Mouse (Mus musculus): ENCODE measurements around the gene Egfr.

The Egfr gene

DNA sequence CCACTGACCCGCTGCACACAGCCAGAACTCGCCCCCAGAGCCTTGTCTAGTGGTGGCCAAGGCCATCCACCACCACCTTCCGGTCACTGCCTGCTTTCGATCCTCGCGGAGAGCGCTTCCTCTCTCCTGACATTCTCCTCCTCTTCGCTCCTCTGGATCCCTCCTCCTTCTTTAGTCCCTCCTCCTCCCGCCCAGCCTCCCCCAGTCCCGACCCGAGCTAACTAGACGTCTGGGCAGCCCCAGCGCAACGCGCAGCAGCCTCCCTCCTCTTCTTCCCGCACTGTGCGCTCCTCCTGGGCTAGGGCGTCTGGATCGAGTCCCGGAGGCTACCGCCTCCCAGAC is at the start of gene Egfr:
Gene Egfr, plus strand, starts transcription at position 197 of the 342 bp plus-strand sequence.
- no peak for DNase-seq (ENCODE audit: low spot score)

DNA sequence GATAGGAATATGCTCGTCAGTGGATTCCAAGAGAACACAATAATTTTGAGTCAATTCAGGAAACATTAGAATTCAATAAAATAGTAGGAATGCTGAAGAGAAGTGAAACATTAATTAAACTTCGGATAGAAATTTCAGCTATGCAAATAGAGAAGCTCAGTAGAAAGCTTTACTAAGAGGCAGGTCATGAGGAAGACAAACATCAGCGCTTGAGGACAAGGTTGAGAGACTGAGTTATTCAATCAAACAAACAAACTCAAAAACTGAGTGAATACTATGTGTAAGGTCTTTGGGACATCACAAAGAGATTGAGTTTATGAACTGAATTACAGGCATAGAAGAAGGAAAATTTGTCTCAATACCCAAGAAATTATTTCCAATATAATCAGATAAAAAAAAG is 48.8 kb upstream of the Egfr start:
- no peak for DNase-seq (ENCODE audit: low spot score)

DNA sequence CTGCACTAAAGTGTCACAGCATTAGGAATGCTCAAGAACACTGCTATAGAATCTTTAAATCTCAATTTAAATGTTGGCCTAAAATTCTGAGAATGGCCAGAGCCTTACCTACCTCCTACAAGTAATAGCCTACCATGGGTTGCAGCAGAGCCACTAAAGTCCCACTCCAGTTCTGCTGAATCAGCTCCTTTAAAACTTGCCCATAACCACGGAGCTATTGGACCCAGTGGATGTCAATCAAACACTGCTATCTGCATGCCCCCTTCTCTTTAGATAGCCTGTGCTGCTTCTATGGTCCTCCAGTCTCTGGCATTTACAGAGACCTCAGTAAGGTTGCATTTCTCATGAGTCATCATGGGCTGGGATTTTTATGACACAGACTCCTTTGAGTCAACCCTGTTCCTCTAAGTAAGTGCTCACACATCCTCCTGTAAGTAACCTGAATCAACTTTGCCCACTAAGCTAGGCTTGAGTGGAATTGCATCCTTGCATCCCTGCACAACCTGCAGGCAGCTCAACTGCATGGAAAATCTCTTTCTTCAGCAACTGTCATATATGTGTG is 16.8 kb upstream of the Egfr start:
- no peak for DNase-seq (ENCODE audit: low spot score)

DNA sequence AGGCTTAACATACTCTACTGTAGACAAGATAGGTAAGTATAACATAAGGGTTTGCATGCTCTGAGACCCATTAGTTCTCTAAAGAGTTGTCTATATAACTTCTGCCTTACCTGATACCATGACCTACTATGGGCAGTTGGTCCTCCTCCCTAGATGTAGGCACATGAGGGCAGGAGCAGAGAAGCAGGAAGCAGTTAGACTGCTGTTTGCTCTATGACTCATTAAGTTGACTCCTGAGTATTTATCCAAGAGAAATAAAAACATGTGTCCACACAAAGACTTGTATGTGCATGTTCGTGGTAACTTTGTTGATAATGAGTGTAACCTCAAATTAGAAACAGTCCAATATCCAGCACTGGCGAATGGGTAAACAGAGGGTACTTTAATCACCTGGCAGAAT is 14.7 kb upstream of the Egfr start:
- DNase-seq (ENCODE audit: low spot score): no peak

DNA sequence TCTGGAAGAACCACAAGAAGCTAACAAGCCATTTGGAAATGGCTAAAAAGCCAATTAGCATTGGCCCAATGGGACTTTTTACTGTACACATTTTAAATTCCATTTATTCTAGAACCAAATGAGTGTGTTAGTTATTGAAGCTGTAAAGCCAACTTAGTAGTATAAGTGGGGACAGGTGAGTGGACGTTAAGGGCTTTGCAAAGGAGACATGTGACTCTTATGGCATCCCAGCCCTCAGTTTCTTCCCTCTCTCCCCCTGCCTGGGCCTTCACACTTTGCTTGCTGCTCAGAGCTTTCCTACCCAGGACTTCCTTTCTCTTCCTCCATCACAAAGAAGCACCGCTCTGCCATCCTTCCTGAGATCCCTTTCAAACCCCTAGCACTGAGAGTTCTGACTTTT is 13.3 kb upstream of the Egfr start:
- no peak for DNase-seq (ENCODE audit: low spot score)

DNA sequence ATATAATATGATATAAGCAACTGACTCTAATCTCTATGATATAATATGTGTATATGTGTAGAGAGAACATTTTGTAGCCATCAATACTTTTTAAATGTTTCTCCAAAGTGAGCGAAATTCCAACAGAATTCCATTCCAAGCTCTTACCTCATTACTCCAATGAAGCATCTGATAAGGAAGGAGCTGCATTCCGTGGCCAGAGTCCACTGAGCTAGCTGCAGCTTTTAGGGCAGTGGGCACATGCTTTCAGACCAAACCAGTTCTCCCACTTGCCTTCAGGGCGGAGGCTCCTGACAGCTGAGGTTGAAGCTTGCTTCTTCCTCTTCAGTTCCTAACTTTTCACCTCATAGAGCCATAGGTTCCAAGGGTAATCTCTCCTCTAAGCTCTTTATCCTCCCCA is 12.8 kb upstream of the Egfr start:
- DNase-seq (ENCODE audit: low spot score): no peak

DNA sequence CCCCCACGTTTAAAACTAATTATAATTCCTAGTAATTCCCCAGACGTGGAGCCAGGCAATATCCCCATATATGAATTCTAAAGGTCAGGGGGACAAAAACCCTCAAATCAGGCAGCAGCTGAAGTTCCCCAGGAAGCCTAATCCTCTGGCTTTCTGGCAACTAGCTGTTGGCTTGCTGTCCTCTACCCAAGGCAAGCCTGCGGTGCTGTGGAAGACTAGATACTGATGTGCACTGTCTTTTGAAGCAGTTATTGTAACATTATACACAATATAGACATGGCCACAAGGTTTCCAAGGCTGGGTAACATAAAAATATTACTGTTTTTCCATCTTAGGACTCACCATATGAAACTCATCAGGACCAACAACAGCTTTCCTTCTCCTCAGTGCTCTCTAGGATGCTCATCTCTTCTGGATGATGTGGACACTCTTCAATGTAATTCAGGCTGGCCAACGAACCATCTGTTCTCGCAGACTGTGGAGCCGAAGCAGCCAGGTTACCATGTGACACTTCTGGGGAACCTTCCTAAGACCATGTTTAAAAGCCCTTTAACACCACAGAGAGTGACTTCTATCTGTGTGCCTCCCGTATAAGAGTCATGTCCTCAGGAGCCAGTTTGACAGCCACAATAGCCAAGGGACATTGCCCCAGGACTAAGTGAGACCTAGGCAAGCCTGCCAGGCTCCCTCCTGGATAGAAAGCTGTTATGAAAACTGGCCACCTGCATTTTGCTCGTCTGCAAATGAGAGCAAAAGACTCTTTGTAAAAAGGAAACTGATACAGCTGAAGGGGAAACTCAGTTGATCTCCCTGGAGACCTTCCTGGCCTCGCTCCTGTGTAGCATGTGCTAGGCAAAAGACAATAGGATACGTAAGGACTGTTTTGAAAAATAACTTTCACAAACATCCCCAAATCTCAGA is 11.1 kb upstream of the Egfr start:
- no peak for DNase-seq (ENCODE audit: low spot score)

DNA sequence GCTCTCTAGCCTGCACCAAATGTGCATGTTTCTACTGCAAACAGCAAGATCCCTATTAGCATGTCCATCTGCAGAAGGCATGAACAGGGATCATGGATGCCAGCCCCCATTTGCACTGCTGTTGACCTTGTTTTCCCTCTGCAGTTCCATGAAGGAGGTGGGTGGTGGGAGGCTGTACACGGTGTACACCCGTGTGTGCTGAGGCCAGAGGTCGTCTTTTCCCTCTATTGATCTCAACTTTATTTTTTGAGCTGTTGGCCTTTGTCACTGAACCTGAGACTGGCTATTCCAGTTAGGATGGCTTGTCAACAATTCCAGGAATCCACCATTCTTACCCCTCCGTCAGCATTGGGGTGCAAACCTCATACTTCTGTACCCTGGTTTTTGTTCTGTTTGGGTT is 9.8 kb upstream of the Egfr start:
- DNase-seq (ENCODE audit: low spot score): no peak

DNA sequence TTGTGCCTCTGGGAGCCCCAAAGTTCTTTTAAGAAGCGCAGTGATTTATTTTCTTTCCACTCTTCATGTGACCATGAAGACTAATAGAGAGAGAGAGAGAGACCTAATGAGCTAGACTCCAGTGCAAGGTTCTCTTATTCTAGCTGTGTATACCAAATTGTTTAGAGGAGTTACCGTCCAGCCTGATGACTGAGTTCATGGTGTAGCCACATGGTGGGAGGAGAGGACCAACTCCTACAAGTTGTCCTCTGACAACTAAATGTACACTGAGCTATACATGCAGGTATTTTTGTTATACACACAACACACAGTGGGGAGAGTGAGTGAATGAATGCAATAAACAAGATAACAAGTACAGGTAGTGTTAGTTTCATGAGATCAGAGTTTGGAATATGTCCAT is 9.2 kb upstream of the Egfr start:
- no peak for DNase-seq (ENCODE audit: low spot score)

DNA sequence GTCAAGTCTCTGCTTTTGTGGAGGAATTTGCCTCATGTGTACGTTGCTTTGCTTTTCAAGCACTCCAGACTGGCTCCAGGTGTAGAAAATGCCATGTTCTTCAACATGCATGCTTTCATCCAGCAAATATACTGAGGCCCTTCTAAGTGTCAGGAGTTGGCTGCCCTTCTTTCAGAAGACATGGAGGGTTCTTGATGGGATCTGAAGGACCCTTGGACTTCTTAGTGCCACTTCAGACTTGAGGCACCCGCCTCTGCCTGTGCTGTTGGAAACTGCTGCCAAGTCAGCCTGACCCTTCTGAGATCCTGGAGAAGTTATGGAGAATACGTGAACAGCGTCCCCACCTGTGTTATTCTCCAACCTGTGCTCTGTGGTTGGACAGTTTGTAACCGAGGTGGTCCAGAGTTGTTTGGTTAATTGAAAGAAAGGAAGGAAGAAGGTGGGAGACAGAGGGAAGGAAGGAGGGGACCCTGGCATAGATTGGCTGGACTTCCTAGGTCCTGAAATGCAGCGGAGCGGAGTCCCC is 483 bp upstream of the Egfr start:
- DNase-seq (ENCODE audit: low spot score): no peak

DNA sequence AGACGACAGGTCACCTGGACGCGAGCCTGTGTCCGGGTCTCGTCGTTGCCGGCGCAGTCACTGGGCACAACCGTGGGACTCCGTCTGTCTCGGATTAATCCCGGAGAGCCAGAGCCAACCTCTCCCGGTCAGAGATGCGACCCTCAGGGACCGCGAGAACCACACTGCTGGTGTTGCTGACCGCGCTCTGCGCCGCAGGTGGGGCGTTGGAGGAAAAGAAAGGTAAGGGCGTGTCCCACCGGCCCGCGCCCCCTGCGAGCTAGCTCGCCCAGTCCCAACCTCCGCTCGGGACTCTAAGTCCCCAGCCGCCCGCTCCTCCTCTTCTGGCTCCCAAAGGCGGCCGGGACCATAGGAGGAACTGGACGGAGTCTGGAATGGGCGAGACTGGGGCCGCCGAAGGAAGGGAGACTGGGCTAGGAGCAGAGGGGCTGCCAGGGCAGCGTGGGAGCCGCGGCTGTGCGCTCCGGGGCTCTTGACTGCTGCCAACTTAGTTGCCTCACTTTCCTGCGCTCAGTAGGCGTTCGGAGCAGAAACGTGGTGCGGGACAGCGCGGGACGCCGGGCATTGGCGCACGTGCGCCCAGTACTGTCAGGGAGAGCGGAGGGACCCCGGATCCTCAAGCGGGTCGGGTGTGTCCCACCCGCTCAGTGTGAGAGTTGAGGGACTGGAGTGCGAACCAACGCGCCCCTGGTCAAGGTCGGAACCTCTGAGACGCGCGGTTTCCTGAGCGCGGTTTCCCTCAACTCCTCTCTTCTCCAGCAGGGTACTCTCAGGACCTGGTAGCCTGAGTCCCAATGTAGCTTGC is 548 bp downstream of the Egfr start:
- no peak for DNase-seq (ENCODE audit: low spot score)

DNA sequence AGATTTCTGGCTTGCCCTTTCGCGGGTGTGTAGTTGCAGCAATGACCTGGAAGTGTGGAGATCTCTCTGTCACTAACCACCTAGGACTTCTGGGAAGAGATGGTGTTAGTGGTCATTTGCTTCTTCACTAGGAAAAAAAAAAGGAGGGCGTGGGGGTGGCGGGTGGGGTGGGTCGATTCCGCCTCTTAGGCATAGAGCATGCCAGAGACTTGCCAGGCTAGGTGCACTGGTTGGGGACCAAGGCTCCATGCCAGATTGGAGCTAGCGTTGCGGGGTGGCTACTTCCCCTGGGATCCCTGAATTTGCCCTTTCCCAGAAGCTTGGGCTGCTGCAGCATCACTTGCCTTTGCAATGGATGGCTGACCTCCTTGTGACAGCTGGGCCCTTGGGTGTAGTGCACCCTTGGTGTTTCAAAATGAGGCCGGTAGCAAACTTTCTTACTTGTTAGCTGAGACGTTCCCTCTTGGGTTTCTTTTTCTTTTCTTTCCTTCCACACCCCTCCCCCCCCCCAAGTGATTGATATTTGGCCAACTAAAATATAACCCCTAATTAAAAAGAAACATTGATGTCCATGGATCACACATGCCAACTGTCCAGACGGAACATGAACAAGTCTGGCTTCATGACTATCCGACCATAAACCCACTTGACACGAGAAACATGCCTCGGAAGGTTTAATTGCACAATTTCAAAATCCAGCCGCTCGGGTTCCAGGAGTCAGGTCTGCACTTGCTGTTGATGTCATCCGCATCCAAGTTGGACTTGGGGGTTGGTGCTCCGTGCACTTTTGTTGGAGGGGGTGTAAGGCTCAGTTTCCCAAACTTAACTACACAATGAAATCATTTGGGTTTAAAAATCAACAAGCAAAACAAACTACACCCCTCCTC is 1.4 kb downstream of the Egfr start:
- DNase-seq (ENCODE audit: low spot score): no peak

DNA sequence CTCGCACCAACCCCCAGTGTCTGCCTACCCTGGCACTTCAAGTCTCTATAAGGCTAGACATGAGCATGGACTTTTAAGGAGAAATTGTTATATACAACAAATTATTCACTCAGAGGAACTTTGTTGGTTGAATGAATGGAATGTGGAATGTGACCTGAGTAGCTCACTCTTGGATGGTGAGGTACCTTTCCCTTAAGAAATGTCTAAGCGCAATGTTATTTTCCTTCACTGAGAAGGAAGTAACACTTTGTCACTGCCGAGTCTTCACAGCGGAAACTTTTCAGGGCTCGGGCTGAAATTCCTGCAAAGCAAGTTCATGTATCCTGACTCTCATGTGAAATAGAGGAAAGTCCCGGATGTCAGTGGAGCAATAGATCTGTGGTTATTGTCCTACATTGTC is 7.9 kb downstream of the Egfr start:
- DNase-seq (ENCODE audit: low spot score): no peak

DNA sequence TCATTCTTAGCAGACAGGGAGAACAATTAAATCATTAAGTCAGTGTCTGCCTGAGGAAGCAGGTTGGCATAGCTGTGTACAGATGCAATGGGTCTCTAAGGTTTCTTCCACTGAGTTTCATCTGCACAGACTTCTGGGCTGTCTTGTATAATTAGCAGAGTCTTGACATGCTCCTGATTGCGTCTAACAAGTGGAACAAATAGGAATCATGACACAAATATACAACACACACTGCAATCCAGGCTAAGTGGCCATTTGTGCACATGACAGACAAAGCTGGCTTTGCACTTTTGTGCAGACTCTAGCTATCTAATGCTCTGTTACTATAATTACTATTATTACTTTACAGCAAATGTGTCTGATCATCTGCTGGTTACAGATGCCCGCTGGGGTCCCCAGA is 9.2 kb downstream of the Egfr start:
- no peak for DNase-seq (ENCODE audit: low spot score)

DNA sequence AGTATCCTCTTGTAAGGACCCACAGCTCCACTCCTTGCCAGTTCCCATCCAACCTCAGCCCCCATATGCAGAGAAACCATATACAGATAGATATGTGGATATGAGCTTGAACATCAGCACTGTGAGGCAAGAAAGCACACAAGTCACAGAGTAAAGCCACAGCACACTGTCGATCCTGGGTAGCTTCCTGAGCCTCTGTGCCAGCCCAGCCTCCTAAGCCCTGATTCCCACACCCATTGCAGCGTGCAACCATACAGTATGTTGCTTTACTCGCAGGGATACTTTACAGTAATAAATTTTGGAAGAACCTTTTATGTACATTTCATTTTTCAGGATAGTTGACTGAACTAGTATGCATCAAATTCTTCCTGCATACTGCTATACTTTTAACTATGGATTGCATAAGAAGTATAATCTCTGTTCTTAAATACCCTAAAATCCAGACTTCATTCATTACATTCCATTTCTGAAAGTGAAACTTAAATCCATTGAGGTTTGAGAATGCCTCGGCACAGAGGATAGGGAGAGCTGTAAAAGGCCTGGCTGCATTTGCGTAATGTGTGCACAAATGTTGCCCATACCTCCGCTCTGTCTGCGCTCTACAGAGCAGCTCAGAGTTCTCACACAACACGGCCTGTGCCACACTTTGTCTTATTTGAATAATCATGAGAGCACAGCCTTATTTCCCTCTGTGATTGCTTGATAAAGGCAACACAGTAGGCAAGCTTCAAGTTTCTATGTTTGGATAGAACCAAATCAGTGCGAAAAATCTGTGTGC is 14.2 kb downstream of the Egfr start:
- DNase-seq (ENCODE audit: low spot score): peak; percentile 47

DNA sequence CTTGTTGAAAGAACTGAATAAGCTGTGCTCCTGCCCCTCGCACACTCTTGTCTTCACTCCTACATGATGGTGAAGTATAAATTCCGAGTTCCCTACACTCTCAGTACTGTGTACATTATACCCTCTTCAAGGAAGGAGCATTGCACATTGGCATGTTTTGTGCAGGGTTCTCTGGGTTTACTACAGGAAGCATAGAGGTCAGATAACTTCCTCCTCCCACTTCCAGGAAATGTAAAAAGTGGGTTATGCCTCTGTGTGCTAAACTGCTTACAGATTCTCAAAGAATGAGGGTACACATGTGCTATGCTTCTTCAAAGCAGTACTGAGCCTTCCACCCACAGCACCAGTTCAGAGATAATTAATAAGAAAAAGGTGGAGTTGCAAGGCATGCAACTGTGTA is 16.0 kb downstream of the Egfr start:
- no peak for DNase-seq (ENCODE audit: low spot score)

DNA sequence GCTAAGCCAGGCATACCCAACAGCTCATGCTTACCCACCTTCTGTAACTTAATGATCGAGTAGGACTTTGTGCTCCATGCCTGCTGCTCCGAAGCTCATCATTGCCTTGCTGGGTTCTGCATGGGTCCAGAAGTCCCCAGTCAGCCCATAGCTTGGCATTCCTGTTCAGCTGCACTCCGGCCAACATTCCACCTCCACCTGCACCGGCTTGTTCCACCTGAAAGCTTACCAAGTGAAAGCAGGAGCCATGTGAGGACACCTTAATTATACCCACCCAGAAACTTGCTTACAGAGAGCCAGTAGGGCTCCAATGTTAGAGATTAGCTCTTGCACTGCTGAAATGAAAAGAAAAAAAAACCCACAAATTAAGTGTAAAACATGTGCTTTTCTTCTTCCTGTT is 17.3 kb downstream of the Egfr start:
- no peak for DNase-seq (ENCODE audit: low spot score)

DNA sequence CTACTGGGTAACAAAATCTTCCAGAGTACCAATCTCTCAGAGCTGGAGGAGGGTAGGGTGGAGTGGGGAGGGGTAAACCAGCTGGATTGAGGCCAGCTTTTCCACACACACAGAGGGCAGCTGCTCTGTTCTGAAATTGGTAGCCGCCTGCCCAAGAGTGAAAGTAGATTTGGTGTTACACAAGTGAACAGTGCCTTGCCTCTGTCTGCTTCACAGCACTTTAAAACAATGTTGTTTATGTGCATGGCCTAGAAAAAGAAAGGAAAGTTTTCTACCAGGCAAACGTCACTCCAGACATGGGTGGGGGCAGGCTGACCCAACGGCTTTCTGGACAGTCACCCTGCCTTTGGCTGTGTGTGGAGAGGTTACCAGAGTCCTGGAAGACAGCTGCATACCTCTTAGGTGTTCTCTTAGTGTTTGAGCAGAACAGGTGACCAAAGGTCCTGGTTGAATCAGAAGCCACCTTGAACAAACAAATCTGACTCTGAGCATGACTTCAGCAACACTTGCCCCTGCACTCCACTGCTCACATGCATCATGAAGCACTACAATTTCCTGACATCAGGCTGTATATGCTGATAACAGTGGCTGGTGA is 17.8 kb downstream of the Egfr start:
- DNase-seq (ENCODE audit: low spot score): peak; percentile 46

DNA sequence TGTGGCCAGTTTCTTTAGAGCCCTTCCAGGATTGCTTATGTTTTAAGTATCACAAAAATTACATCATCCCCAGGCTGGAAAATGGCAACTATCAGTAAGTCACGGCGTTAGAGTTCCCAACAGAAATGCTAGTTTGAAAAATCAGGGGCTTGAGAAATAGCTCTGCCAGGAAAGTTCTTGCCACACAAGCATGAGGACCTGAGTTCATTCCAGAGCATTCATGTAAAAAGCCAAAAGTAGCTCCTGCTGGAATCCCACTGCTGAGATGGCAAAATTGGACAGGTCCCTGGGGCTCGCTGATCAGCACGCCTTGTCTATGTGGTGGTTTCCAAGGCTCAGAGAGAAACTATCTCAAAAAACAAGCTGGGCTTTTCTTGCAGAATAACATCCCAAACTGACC is 19.0 kb downstream of the Egfr start:
- DNase-seq (ENCODE audit: low spot score): peak; percentile 56

DNA sequence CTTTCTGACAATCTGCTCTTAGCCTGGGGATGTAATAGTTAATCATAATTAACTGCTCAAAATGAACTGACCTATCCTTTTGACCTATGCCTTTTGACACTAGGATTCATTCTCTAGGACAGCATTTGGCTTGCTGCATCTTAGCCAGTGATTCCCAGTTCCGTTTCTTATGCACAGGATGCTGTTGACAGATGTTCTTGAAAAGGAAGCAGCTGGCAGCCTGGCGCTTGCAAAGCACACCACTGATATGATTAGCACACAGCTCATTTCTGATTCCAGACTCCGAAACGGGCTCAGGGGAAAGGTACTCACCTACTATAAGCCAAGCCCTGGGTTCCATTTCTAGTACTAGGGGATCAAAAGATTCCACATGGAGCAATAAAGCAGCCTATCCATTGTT is 20.7 kb downstream of the Egfr start:
- DNase-seq (ENCODE audit: low spot score): no peak

DNA sequence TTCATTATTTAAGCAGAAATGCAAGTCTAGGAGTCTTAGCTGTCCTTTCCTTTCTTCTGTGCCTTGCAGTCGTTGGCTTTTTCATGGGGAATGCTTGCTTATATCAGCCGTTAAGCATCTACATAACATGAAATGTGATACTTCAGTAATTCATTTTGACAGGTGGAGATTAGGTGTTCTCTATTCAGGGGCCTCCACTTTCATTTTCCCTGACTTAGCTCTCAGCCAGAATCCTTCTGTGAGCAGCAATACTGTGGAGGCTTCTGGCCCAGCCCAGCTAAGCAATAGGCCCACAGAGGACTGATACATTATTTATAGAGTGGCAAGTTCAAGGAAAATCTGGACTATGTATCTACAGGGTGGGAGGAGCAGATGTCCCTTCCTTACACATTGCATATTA is 25.0 kb downstream of the Egfr start:
- DNase-seq (ENCODE audit: low spot score): no peak

Data from adipocyte (in vitro differentiated cells).